Comparison of ENCODE assay signal across 9 mouse cellular contexts in the genomic region with DNA sequence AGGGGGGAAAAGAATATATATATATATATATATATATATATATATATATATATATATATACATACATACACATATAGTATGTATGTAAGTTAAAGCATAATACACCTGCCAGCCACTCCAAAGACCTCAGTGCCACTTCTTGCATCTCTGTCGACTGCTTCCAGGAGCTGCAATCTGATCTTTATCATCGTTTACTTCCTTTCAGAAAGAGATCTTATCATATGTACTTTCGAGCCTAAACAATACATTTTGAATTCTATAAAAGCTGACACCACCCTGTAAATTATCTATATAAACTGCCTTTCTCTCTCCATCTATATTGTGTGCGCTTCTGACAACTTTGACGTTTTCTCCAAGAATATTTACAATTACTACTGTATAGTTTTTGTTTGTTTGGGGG. TPM values are rescaled to one million over a fixed set of nuclear protein-coding genes. Genes with fewer than 3 reads are reported as not detected.
DNase-seq lines count a peak whose midpoint lies in the region; ATAC-seq and TF ChIP-seq lines count a peak whose summit lies in the region.
"Had no signal": no experiment of that assay in that cellular context is flagged by ENCODE, and none has a peak within 500 bp of the region (broad histone marks: within the 10 kb centered on the region; RNA-seq: fewer than 3 reads in every experiment).

No protein-coding gene starts in this region.

- no peaks in the 10 kb centered on the region for H3K79me2 ChIP-seq in CH12.LX (replicated peaks; ENCODE audit: control insufficient read depth, extremely low read depth, insufficient read depth, poor library complexity, severe bottlenecking)

- H3K27ac ChIP-seq in heart, embryonic 13.5 days (replicated peaks) = peak overlapping the region; percentile 95
- no peak overlapping the region for H3K27ac ChIP-seq in CH12.LX (ENCODE audit: insufficient read depth, low read depth)
- H3K27ac ChIP-seq in forebrain, embryonic 13.5 days = no peak overlapping the region
- peak overlapping the region; percentile 93 for H3K27ac ChIP-seq in liver, embryonic 15.5 days (replicated peaks)

- no peak for ATAC-seq in heart, embryonic 13.5 days (ENCODE audit: extremely low read depth, insufficient number of reproducible peaks, low FRiP score, low TSS enrichment)
- ATAC-seq in forebrain, embryonic 13.5 days = no peak
- no peak for ATAC-seq in liver, embryonic 15.5 days (ENCODE audit: insufficient read depth)

- TF ChIP-seq CTCF in CH12.LX (conservative IDR thresholded peaks at IDR 0.05 in 1 of 2, IDR thresholded peaks at IDR 0.05 in 1 of 2; ENCODE audit: low read depth in 2 of 2, low read length in 2 of 2) = no peak

- H3K27me3 ChIP-seq in heart, embryonic 13.5 days (replicated peaks) = no peaks in the 10 kb centered on the region
- H3K27me3 ChIP-seq in CH12.LX (replicated peaks) = no peaks in the 10 kb centered on the region
- peaks cover 3% of the 10 kb centered on the region; the same call in 1 of the 2 replicates for H3K27me3 ChIP-seq in forebrain, embryonic 13.5 days
- H3K27me3 ChIP-seq in liver, embryonic 15.5 days = no peaks in the 10 kb centered on the region

- H3K4me1 ChIP-seq in heart, embryonic 13.5 days = peaks cover 7% of the 10 kb centered on the region
- H3K4me1 ChIP-seq in CH12.LX (ENCODE audit: control insufficient read depth in 1 of 2, insufficient read depth in 2 of 2) = peaks cover 0 to 23% of the 10 kb centered on the region in 2 experiments; a peak in 2 of 4 replicates
- 0 out of 2 replicates have a peak, but pooled peaks cover 12% of the 10 kb centered on the region for H3K4me1 ChIP-seq in forebrain, embryonic 13.5 days
- peaks cover 48% of the 10 kb centered on the region for H3K4me1 ChIP-seq in liver, embryonic 15.5 days (replicated peaks)

- peak overlapping the region; percentile 73 for H3K4me2 ChIP-seq in heart, embryonic 13.5 days
- H3K4me2 ChIP-seq in CH12.LX (ENCODE audit: insufficient read depth, low read depth, poor library complexity, severe bottlenecking) = peak overlapping the region; percentile 53; the same call in 1 of the 2 replicates
- peak overlapping the region; percentile 67 for H3K4me2 ChIP-seq in forebrain, embryonic 13.5 days
- H3K4me2 ChIP-seq in liver, embryonic 15.5 days = peak overlapping the region; percentile 86

- peak overlapping the region; percentile 90 for H3K9ac ChIP-seq in heart, embryonic 13.5 days
- H3K9ac ChIP-seq in CH12.LX (ENCODE audit: insufficient read depth, low read depth) = peak overlapping the region; percentile 31; the same call in 1 of the 2 replicates
- peak overlapping the region; percentile 79; the same call in 1 of the 2 replicates for H3K9ac ChIP-seq in forebrain, embryonic 13.5 days
- H3K9ac ChIP-seq in liver, embryonic 15.5 days = peak overlapping the region; percentile 63

- H3K9me3 ChIP-seq in heart, embryonic 13.5 days = no peaks in the 10 kb centered on the region
- H3K9me3 ChIP-seq in CH12.LX (replicated peaks; ENCODE audit: low read length) = no peaks in the 10 kb centered on the region
- H3K9me3 ChIP-seq in forebrain, embryonic 13.5 days (replicated peaks) = no peaks in the 10 kb centered on the region
- no peaks in the 10 kb centered on the region for H3K9me3 ChIP-seq in liver, embryonic 15.5 days (replicated peaks)

- TF ChIP-seq EP300 in CH12.LX (IDR thresholded peaks at IDR 0.05; ENCODE audit: low read length) = no peak

- TF ChIP-seq RAD21 in CH12.LX (IDR thresholded peaks at IDR 0.05; ENCODE audit: low read depth, low read length) = no peak

- no peak for TF ChIP-seq POLR2A in CH12.LX (IDR thresholded peaks at IDR 0.05; ENCODE audit: low read depth, low read length)

- peak overlapping the region; percentile 71 for H3K4me3 ChIP-seq in heart, embryonic 13.5 days
- H3K4me3 ChIP-seq in CH12.LX (replicated peaks in 1 of 3; ENCODE audit: low read depth in 2 of 3, low read length in 2 of 3, poor library complexity in 1 of 3) = peak overlapping the region; percentile 57 to 97 (median 78)
- H3K4me3 ChIP-seq in forebrain, embryonic 13.5 days = peak overlapping the region; percentile 57
- H3K4me3 ChIP-seq in liver, embryonic 15.5 days (replicated peaks) = peak overlapping the region; percentile 61

- peaks cover 39% of the 10 kb centered on the region for H3K36me3 ChIP-seq in heart, embryonic 13.5 days
- peaks cover 20 to 38% of the 10 kb centered on the region in 2 experiments for H3K36me3 ChIP-seq in CH12.LX (replicated peaks in 1 of 2; ENCODE audit: control insufficient read depth in 1 of 2, insufficient read depth in 1 of 2, low read length in 1 of 2)
- H3K36me3 ChIP-seq in forebrain, embryonic 13.5 days (ENCODE audit: poor library complexity, severe bottlenecking) = peaks cover 30% of the 10 kb centered on the region
- peaks cover 68% of the 10 kb centered on the region for H3K36me3 ChIP-seq in liver, embryonic 15.5 days (replicated peaks)

- DNase-seq in heart, adult 8-10 months (ENCODE audit: low spot score) = no peak
- peak; percentile 10 for DNase-seq in CH12.LX (ENCODE audit: extremely low read depth)
- no peak for DNase-seq in embryo, embryonic 10.5 days (ENCODE audit: low spot score)
- no peak for DNase-seq in gastrocnemius, postnatal 4 days (ENCODE audit: low spot score in 2 of 2)
- DNase-seq in right cerebral cortex, postnatal 36 days (ENCODE audit: low spot score in 2 of 2) = no peak

- dilution Hi-C loops in CH12.LX (cut with MboI; ENCODE audit: extremely low pct_ligation_motif_present, extremely low pct_unique_long_range_greater_than_20kb, low sequenced_read_pairs) = no loop called here

- in situ Hi-C loops in CH12.LX (cut with MboI; ENCODE audit: low pct_ligation_motif_present, low pct_unique_long_range_greater_than_20kb, low sequenced_read_pairs) = no loop called here

- 22% methylated on average over 5 of the region's 5 CpGs for WGBS in heart, embryonic 13.5 days
- 44% methylated on average over 5 of the region's 5 CpGs for WGBS in forebrain, embryonic 13.5 days
- 5% methylated on average over 5 of the region's 5 CpGs for WGBS in liver, embryonic 15.5 days (ENCODE audit: insufficient replicate concordance)

TF ChIP-seq in CH12.LX, 34 proteins besides CTCF, POLR2A, EP300 and RAD21:
- TF ChIP-seq MAFK (IDR thresholded peaks at IDR 0.05; ENCODE audit: insufficient replicate concordance, low read length) (no peak), SMC3 (IDR thresholded peaks at IDR 0.05; ENCODE audit: low read depth, low read length) (no peak), SIN3A (IDR thresholded peaks at IDR 0.05; ENCODE audit: low read length) (no peak), MAZ (IDR thresholded peaks at IDR 0.05; ENCODE audit: low read depth, low read length) (no peak), USF1 (IDR thresholded peaks at IDR 0.05; ENCODE audit: low read depth, low read length) (no peak), CHD2 (IDR thresholded peaks at IDR 0.05; ENCODE audit: low read length) (no peak), GABPA (IDR thresholded peaks at IDR 0.05; ENCODE audit: insufficient replicate concordance, low read depth, low read length) (no peak), TBP (conservative IDR thresholded peaks at IDR 0.05; ENCODE audit: low read depth, low read length) (no peak), HCFC1 (IDR thresholded peaks at IDR 0.05; ENCODE audit: low read depth, low read length) (no peak), ZC3H11A (IDR thresholded peaks at IDR 0.05; ENCODE audit: low read depth, low read length) (no peak), MEF2A (IDR thresholded peaks at IDR 0.05; ENCODE audit: borderline replicate concordance, low read depth, low read length) (no peak), JUND (conservative IDR thresholded peaks at IDR 0.05; ENCODE audit: low read depth, low read length) (no peak), BHLHE40 (IDR thresholded peaks at IDR 0.05; ENCODE audit: low read depth, low read length) (no peak), UBTF (IDR thresholded peaks at IDR 0.05; ENCODE audit: low read depth, low read length) (no peak)

RNA-seq across cellular contexts. Expression of a gene that starts 0.7 kb away (rescaled TPM):
- polyA plus RNA-seq in heart, embryonic 13.5 days (2015; fragmentation: Nextera tagmentation; extraction: Ambion mirVana) = 7.1 and 9.4 TPM in 2 replicates
- 1 to 10 TPM; 2.1 to 3.7 (median 3.2) TPM for total RNA-seq in heart, adult 8-10 months (2022)
- total RNA-seq in CH12.LX (2012; rRNA removed) = 17.5 and 18.8 TPM in 2 replicates
- total RNA-seq in CH12.LX (2014; rRNA removed) = 24.1 and 27.0 TPM in 2 replicates
- polyA plus RNA-seq in CH12.LX (2012; ENCODE audit: insufficient read length, low read depth) = 10.9 and 15.4 TPM in 2 replicates
- 11.1 and 11.4 TPM in 2 replicates for polyA plus RNA-seq in forebrain, embryonic 13.5 days (2015; fragmentation: Nextera tagmentation; extraction: Ambion mirVana)
- 8.2 and 10.5 TPM in 2 replicates for polyA plus RNA-seq in liver, embryonic 15.5 days (2015; fragmentation: Nextera tagmentation; extraction: Ambion mirVana)
- total RNA-seq in gastrocnemius, postnatal 4 days (2021) = 1 to 10 TPM; 3.9 to 4.1 TPM

RNA-seq across cellular contexts. Expression of a gene that starts 24.8 kb away (rescaled TPM):
- polyA plus RNA-seq in heart, embryonic 13.5 days (2015; fragmentation: Nextera tagmentation; extraction: Ambion mirVana) = 3.1 and 12.6 TPM in 2 replicates
- under 1 TPM in 1 of 4 experiments, not detected in 3; 0.37 TPM for total RNA-seq in heart, adult 8-10 months (2022)
- total RNA-seq in CH12.LX (2012; rRNA removed) (0.04 TPM in 1 of 2 replicates, not detected in the other), CH12.LX (2014; rRNA removed) (0.09 TPM in 1 of 2 replicates, not detected in the other)
- 0.11 TPM in 1 of 2 replicates, not detected in the other for polyA plus RNA-seq in CH12.LX (2012; ENCODE audit: insufficient read length, low read depth)
- polyA plus RNA-seq in forebrain, embryonic 13.5 days (2015; fragmentation: Nextera tagmentation; extraction: Ambion mirVana) = 0.09 and 0.77 TPM in 2 replicates
- polyA plus RNA-seq in liver, embryonic 15.5 days (2015; fragmentation: Nextera tagmentation; extraction: Ambion mirVana) = 386 and 388 TPM in 2 replicates
- total RNA-seq in gastrocnemius, postnatal 4 days (2021) = under 1 TPM in 1 of 2 experiments, not detected in 1; 0.54 TPM
- total RNA-seq: gastrocnemius, adult 8-10 months had no signal

RNA-seq across cellular contexts. Expression of a gene that starts 45.1 kb away (rescaled TPM):
- polyA plus RNA-seq in heart, embryonic 13.5 days (2015; fragmentation: Nextera tagmentation; extraction: Ambion mirVana) = not detected in 2 replicates
- total RNA-seq in heart, adult 8-10 months (2022) = not detected
- total RNA-seq in CH12.LX (2012; rRNA removed) (not detected in 2 replicates), CH12.LX (2014; rRNA removed) (not detected in 2 replicates)
- not detected in 2 replicates for polyA plus RNA-seq in CH12.LX (2012; ENCODE audit: insufficient read length, low read depth)
- not detected in 2 replicates for polyA plus RNA-seq in forebrain, embryonic 13.5 days (2015; fragmentation: Nextera tagmentation; extraction: Ambion mirVana)
- not detected in 2 replicates for polyA plus RNA-seq in liver, embryonic 15.5 days (2015; fragmentation: Nextera tagmentation; extraction: Ambion mirVana)
- not detected for total RNA-seq in gastrocnemius, postnatal 4 days (2021)
- total RNA-seq: gastrocnemius, adult 8-10 months had no signal

Comparison
In these comparisons a context has a peak if more than half of its experiments do, and no peak if none do; other contexts are left out.
1. H3K27ac ChIP-seq: peak in heart, embryonic 13.5 days (single experiment) and liver, embryonic 15.5 days (single experiment); none in CH12.LX (single experiment) and forebrain, embryonic 13.5 days (single experiment).
2. H3K9ac ChIP-seq: peak in every context shown above with its lines; median percentile 90 in heart, embryonic 13.5 days; 79 in forebrain, embryonic 13.5 days; 63 in liver, embryonic 15.5 days; 31 in CH12.LX.
3. RNA of a gene that starts 24.8 kb away (polyA plus RNA-seq): 386 to 388 TPM in liver, embryonic 15.5 days; 3.1 to 12.6 TPM in heart, embryonic 13.5 days, 0.09 to 0.77 TPM in forebrain, embryonic 13.5 days and 0.11 TPM in CH12.LX; every median in the first group is over 10 times any median in the second.
4. Peak in every context shown above with its lines, with median percentiles within 50 percentile points of each other: H3K4me2 ChIP-seq and H3K4me3 ChIP-seq.